In the genomic region with DNA sequence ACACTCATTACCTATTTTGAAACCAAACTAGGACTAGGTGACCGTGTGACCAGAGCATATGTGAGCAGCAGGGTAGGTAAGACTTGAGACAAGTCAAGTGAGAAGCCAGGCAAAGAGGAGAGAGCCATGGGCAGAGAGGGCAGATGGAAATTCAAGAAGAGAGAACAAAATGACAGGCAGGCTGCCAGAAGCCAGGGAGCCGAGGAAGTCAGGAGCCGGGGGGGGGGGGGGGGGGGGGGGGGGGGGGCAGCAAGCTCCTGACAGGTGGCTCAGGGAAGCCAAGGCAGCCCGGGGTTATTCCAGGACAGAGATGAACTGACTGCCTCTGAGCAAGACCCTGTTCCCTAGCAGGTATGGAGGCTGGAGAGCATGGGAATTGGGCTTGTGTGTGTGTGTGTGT, we compare ENCODE assay signal across 13 mouse cellular contexts. TPM values are rescaled to one million over a fixed set of nuclear protein-coding genes. Genes with fewer than 3 reads are reported as not detected.
DNase-seq lines count a peak whose midpoint lies in the region; ATAC-seq and TF ChIP-seq lines count a peak whose summit lies in the region.
"Had no signal": no experiment of that assay in that cellular context is flagged by ENCODE, and none has a peak within 500 bp of the region (broad histone marks: within the 10 kb centered on the region; RNA-seq: fewer than 3 reads in every experiment).

No protein-coding gene starts in this region.

- TF ChIP-seq POLR2A in ES-Bruce4 (IDR thresholded peaks at IDR 0.05; ENCODE audit: insufficient read depth, low read length), result no peak

- no peak for ATAC-seq in hindbrain, postnatal 0 days
- no peak for ATAC-seq in hindbrain, embryonic 14.5 days (ENCODE audit: low FRiP score)
- ATAC-seq: liver, embryonic 12.5 days had no signal

- no peak for TF ChIP-seq EP300 in ES-Bruce4 (IDR thresholded peaks at IDR 0.05; ENCODE audit: insufficient read depth, low read depth, low read length)

- no peak overlapping the region for H3K27ac ChIP-seq in hindbrain, postnatal 0 days
- no peak overlapping the region for H3K27ac ChIP-seq in hindbrain, embryonic 14.5 days
- peak overlapping the region; percentile 38; the same call in 1 of the 2 replicates for H3K27ac ChIP-seq in ES-Bruce4 (ENCODE audit: insufficient read depth, low read length)
- H3K27ac ChIP-seq in limb, embryonic 10.5 days, result no peak overlapping the region
- H3K27ac ChIP-seq: liver, embryonic 12.5 days; midbrain, embryonic 10.5 days had no signal

- 62% methylated on average over 2 of the region's 4 CpGs for WGBS in hindbrain, postnatal 0 days
- 71% methylated on average over 2 of the region's 4 CpGs for WGBS in hindbrain, embryonic 14.5 days
- WGBS in limb, embryonic 10.5 days, result 83% methylated on average over 2 of the region's 4 CpGs

- no peaks in the 10 kb centered on the region for H3K4me1 ChIP-seq in hindbrain, postnatal 0 days (ENCODE audit: insufficient read depth, low read length)
- peaks cover 4% of the 10 kb centered on the region; the same call in 1 of the 2 replicates for H3K4me1 ChIP-seq in hindbrain, embryonic 14.5 days (replicated peaks; ENCODE audit: control insufficient read depth, insufficient read depth, low read length)
- H3K4me1 ChIP-seq in ES-Bruce4 (ENCODE audit: control insufficient read depth, insufficient read depth, low read length), result peaks cover 6% of the 10 kb centered on the region
- no peaks in the 10 kb centered on the region for H3K4me1 ChIP-seq in limb, embryonic 10.5 days
- H3K4me1 ChIP-seq: liver, embryonic 12.5 days; midbrain, embryonic 10.5 days had no signal

- TF ChIP-seq CTCF in hindbrain, postnatal 0 days (IDR thresholded peaks at IDR 0.05; ENCODE audit: low read depth), result no peak
- TF ChIP-seq CTCF in ES-Bruce4 (IDR thresholded peaks at IDR 0.05; ENCODE audit: low read depth, low read length), result no peak

- H3K4me3 ChIP-seq in hindbrain, postnatal 0 days (ENCODE audit: low read length), result no peak overlapping the region
- no peak overlapping the region for H3K4me3 ChIP-seq in hindbrain, embryonic 14.5 days (replicated peaks; ENCODE audit: low read length)
- H3K4me3 ChIP-seq in ES-Bruce4 (ENCODE audit: low read depth, low read length), result no peak overlapping the region
- H3K4me3 ChIP-seq in limb, embryonic 10.5 days, result no peak overlapping the region
- H3K4me3 ChIP-seq: liver, embryonic 12.5 days; midbrain, embryonic 10.5 days had no signal

- H3K27me3 ChIP-seq in hindbrain, postnatal 0 days (ENCODE audit: insufficient read depth, low read length), result no peaks in the 10 kb centered on the region
- H3K27me3 ChIP-seq in hindbrain, embryonic 14.5 days (ENCODE audit: control insufficient read depth, insufficient read depth, low read length), result no peaks in the 10 kb centered on the region
- no peaks in the 10 kb centered on the region for H3K27me3 ChIP-seq in ES-Bruce4 (ENCODE audit: control insufficient read depth, insufficient read depth, low read length, poor library complexity, severe bottlenecking)
- H3K27me3 ChIP-seq in limb, embryonic 10.5 days (ENCODE audit: low read depth, poor library complexity, severe bottlenecking), result no peaks in the 10 kb centered on the region
- H3K27me3 ChIP-seq: liver, embryonic 12.5 days had no signal

- H3K9ac ChIP-seq in hindbrain, postnatal 0 days (replicated peaks; ENCODE audit: low read length), result no peak overlapping the region
- H3K9ac ChIP-seq in hindbrain, embryonic 14.5 days, result no peak overlapping the region
- no peak overlapping the region for H3K9ac ChIP-seq in ES-Bruce4 (ENCODE audit: low read depth, poor library complexity, severe bottlenecking)
- H3K9ac ChIP-seq: liver, embryonic 12.5 days had no signal

- no peaks in the 10 kb centered on the region for H3K9me3 ChIP-seq in hindbrain, postnatal 0 days (ENCODE audit: low read length)
- H3K9me3 ChIP-seq in hindbrain, embryonic 14.5 days (ENCODE audit: control insufficient read depth, low read length), result no peaks in the 10 kb centered on the region
- H3K9me3 ChIP-seq in ES-Bruce4 (replicated peaks; ENCODE audit: control insufficient read depth, insufficient read depth, low read length, poor library complexity, severe bottlenecking), result no peaks in the 10 kb centered on the region
- no peaks in the 10 kb centered on the region for H3K9me3 ChIP-seq in limb, embryonic 10.5 days (replicated peaks)
- H3K9me3 ChIP-seq: liver, embryonic 12.5 days; midbrain, embryonic 10.5 days had no signal

- DNase-seq in hindbrain, postnatal 0 days (ENCODE audit: low spot score), result peak; percentile 51
- no peak for DNase-seq in hindbrain, embryonic 14.5 days (ENCODE audit: low spot score)
- peak; percentile 11 for DNase-seq in 3134 (ENCODE audit: extremely low read depth, insufficient read length, low spot score)
- peak; percentile 97 for DNase-seq in cerebellum, adult 9-11 months
- DNase-seq in right cerebral cortex, postnatal 10 days (ENCODE audit: low spot score in 2 of 2), result no peak
- DNase-seq in limb, embryonic 10.5 days (ENCODE audit: low spot score), result no peak
- no peak for DNase-seq in heart, adult 11 months
- DNase-seq: adrenal gland, postnatal 36 days; lung, postnatal 14 days had no signal

- no peaks in the 10 kb centered on the region for H3K36me3 ChIP-seq in hindbrain, postnatal 0 days (ENCODE audit: insufficient read depth, low read length)
- H3K36me3 ChIP-seq in hindbrain, embryonic 14.5 days (replicated peaks; ENCODE audit: control insufficient read depth, insufficient read depth), result no peaks in the 10 kb centered on the region
- no peaks in the 10 kb centered on the region for H3K36me3 ChIP-seq in ES-Bruce4 (ENCODE audit: control insufficient read depth, insufficient read depth, low read length, poor library complexity, severe bottlenecking)
- H3K36me3 ChIP-seq in limb, embryonic 10.5 days, result no peaks in the 10 kb centered on the region
- H3K36me3 ChIP-seq: liver, embryonic 12.5 days; midbrain, embryonic 10.5 days had no signal

- no peak overlapping the region for H3K4me2 ChIP-seq in hindbrain, postnatal 0 days (ENCODE audit: low read depth, low read length)
- H3K4me2 ChIP-seq in hindbrain, embryonic 14.5 days (replicated peaks), result no peak overlapping the region
- H3K4me2 ChIP-seq: liver, embryonic 12.5 days had no signal

RNA-seq across cellular contexts. Expression of gene Sel1l3, which starts 37.7 kb away (rescaled TPM):
- total RNA-seq in hindbrain, postnatal 0 days (2014; rRNA removed), result 19.1 and 22.4 TPM in 2 replicates
- polyA plus RNA-seq in hindbrain, postnatal 0 days (2015; fragmentation: Nextera tagmentation; extraction: Ambion mirVana), result 4.7 and 4.8 TPM in 2 replicates
- 7.7 and 8.2 TPM in 2 replicates for polyA plus RNA-seq in hindbrain, embryonic 14.5 days (2014; fragmentation: Nextera tagmentation; extraction: Ambion mirVana)
- polyA plus RNA-seq in ES-Bruce4 (2011; ENCODE audit: insufficient read depth, insufficient read length, low read depth, missing spikeins), result 6.1 and 6.2 TPM in 2 replicates
- 0.68 and 1.2 TPM in 2 replicates for polyA plus RNA-seq in limb, embryonic 10.5 days (2016; fragmentation: Nextera tagmentation; extraction: Ambion mirVana)
- total RNA-seq: common myeloid progenitor, adult 5-6 weeks had no signal

Comparison
In these comparisons a context has a peak if more than half of its experiments do, and no peak if none do; other contexts are left out.
1. DNase-seq: peak in hindbrain, postnatal 0 days (single experiment), 3134 (single experiment) and cerebellum, adult 9-11 months (single experiment); none in hindbrain, embryonic 14.5 days (single experiment), right cerebral cortex, postnatal 10 days (0 of 2), limb, embryonic 10.5 days (single experiment) and heart, adult 11 months (single experiment).